Comparison of ENCODE assay signal across 9 mouse cellular contexts in the genomic region with DNA sequence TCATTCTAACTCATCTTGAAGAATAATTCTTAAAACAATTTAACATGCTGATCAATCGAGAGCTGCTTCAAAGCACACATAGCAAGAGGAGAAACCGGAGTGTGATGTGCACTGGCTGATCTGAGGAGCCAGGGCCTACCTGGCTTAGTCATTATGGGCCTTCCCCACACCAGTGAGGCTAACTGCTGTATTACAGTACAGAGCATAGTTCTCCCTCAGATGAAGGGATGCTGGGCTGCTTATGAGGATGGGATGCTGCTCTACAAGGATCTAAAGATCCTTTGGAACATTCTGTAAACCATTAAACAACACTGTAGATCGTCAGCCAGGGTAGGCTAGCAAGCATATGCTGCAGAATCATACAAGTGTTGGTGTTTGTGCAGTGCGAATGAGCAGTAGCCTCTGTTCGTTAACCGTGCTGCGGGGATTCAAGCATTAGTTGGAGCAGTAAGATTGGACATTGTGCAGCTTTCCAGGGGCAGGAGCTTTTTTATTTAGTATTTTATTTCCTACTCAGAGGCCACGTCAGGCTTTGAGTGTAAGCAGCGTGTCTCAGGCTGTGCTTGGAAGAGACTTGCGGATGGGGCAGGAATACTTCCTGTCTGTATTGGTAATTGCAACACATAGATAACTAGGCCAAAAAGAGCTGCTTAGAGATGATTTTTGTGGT. TPM values are rescaled to one million over a fixed set of nuclear protein-coding genes. Genes with fewer than 3 reads are reported as not detected.
DNase-seq lines count a peak whose midpoint lies in the region; ATAC-seq lines count a peak whose summit lies in the region.
"Had no signal": no experiment of that assay in that cellular context is flagged by ENCODE, and none has a peak within 500 bp of the region (broad histone marks: within the 10 kb centered on the region; RNA-seq: fewer than 3 reads in every experiment).

No protein-coding gene starts in this region.

- peak; percentile 11 to 15 for DNase-seq in cerebellum, postnatal 10 days
- no peak for DNase-seq in cerebellum, adult 11-12 months
- DNase-seq in left cerebral cortex, postnatal 25 days (ENCODE audit: low spot score in 2 of 2) = peak; percentile 41 to 42
- no peak for DNase-seq in left cerebral cortex, postnatal 10 days (ENCODE audit: extremely low spot score in 1 of 2, low spot score in 2 of 2)
- peak; percentile 1 for DNase-seq in Muller cell, postnatal 12 days (ENCODE audit: inconsistent ontology term)
- peak; percentile 41 for DNase-seq in induced T-regulatory cell, adult 2 months (ENCODE audit: low read depth)
- DNase-seq in kidney, adult 11 months = no peak
- DNase-seq: B cell, adult 2 months had no signal

- intact Hi-C loops in left cerebral cortex, postnatal 25 days (cut with DNase I) = no loop called here
- intact Hi-C loops in left cerebral cortex, postnatal 10 days (cut with DNase I) = loop anchor here (5.0 kb wide), 1 partner anchor 32 kb away; a partner anchor contains a TSS

- no peak for ATAC-seq in erythroid progenitor cell, adult 5-6 weeks (replicated peaks; ENCODE audit: low FRiP score, poor library complexity, severe bottlenecking)

RNA-seq across cellular contexts. Expression of a gene that starts 33.9 kb away (rescaled TPM):
- 10 to 100 TPM; 37.0 to 37.1 TPM for total RNA-seq in left cerebral cortex, postnatal 25 days (2021)
- 10 to 100 TPM; 31.2 to 32.2 TPM for total RNA-seq in left cerebral cortex, postnatal 10 days (2021)
- 44.7 and 54.1 TPM in 2 replicates for total RNA-seq in erythroid progenitor cell, adult 5-6 weeks (2015; ENCODE audit: low replicate concordance)
- total RNA-seq in erythroid progenitor cell, adult 5-6 weeks (2017; ENCODE audit: low replicate concordance) = 92.0 and 107 TPM in 2 replicates

Comparison
In these comparisons a context has a peak if more than half of its experiments do, and no peak if none do; other contexts are left out.
1. DNase-seq: peak in cerebellum, postnatal 10 days (2 of 2), left cerebral cortex, postnatal 25 days (2 of 2), Muller cell, postnatal 12 days (single experiment) and induced T-regulatory cell, adult 2 months (single experiment); none in cerebellum, adult 11-12 months (single experiment), left cerebral cortex, postnatal 10 days (0 of 2) and kidney, adult 11 months (single experiment).